Mouse (Mus musculus): ENCODE results near the gene Serpinc1. TPM values are rescaled to one million over a fixed set of nuclear protein-coding genes. Genes with fewer than 3 reads are reported as not detected.

The Serpinc1 gene
- 1.9 and 2.0 TPM in 2 replicates for polyA plus RNA-seq (2014; fragmentation: Nextera tagmentation; extraction: Ambion mirVana)

GRCm38 (mm10) chr1:160978071-160978735, at the start of gene Serpinc1:
Serpinc1 (plus strand) TSS chr1:160978585.
- Histone ChIP-seq H3K27ac (ENCODE audit: low read depth) (no peak within 1 kb of the TSS), H3K4me1 (replicated peaks; ENCODE audit: control insufficient read depth, insufficient read depth, low read length) (no peaks in the 10 kb centered on the region), H3K9me3 (ENCODE audit: control insufficient read depth, low read length) (no peaks in the 10 kb centered on the region), H3K27me3 (replicated peaks; ENCODE audit: control insufficient read depth, insufficient read depth, low read length) (no peaks in the 10 kb centered on the region), H3K9ac (ENCODE audit: low read length) (no peak within 1 kb of the TSS), H3K4me2 (ENCODE audit: low read length) (no peak within 1 kb of the TSS), H3K36me3 (ENCODE audit: control insufficient read depth, insufficient read depth, low read length) (peaks cover 4% of the 10 kb centered on the region; the same call in 1 of the 2 replicates), H3K4me3 (ENCODE audit: low read depth, low read length) (no peak within 1 kb of the TSS)
- ATAC-seq (replicated peaks; ENCODE audit: low FRiP score, low TSS enrichment, low read depth): no peak
- WGBS: 90% methylated on average over 4 of the region's 4 CpGs
- no peak for DNase-seq (ENCODE audit: low spot score)

GRCm38 (mm10) chr1:160931320-160931719, 47.1 kb upstream of the Serpinc1 start:
- Histone ChIP-seq H3K27ac (ENCODE audit: low read depth) (no peak overlapping the region), H3K4me3 (ENCODE audit: low read depth, low read length) (no peak overlapping the region), H3K4me2 (ENCODE audit: low read length) (no peak overlapping the region), H3K4me1 (replicated peaks; ENCODE audit: control insufficient read depth, insufficient read depth, low read length) (no peaks in the 10 kb centered on the region), H3K9ac (ENCODE audit: low read length) (no peak overlapping the region), H3K9me3 (ENCODE audit: control insufficient read depth, low read length) (no peaks in the 10 kb centered on the region), H3K36me3 (ENCODE audit: control insufficient read depth, insufficient read depth, low read length) (peaks cover 37% of the 10 kb centered on the region), H3K27me3 (replicated peaks; ENCODE audit: control insufficient read depth, insufficient read depth, low read length) (no peaks in the 10 kb centered on the region)
- DNase-seq (ENCODE audit: low spot score) (no peak), ATAC-seq (replicated peaks; ENCODE audit: low FRiP score, low TSS enrichment, low read depth) (no peak)

GRCm38 (mm10) chr1:160933896-160934482, 44.4 kb upstream of the Serpinc1 start:
- H3K27ac ChIP-seq (ENCODE audit: low read depth): no peak overlapping the region
- no peaks in the 10 kb centered on the region for H3K4me1 ChIP-seq (replicated peaks; ENCODE audit: control insufficient read depth, insufficient read depth, low read length)
- H3K36me3 ChIP-seq (ENCODE audit: control insufficient read depth, insufficient read depth, low read length): peaks cover 52% of the 10 kb centered on the region
- 61% methylated on average over 4 of the region's 4 CpGs for WGBS
- H3K4me3 ChIP-seq (ENCODE audit: low read depth, low read length): no peak overlapping the region
- H3K27me3 ChIP-seq (replicated peaks; ENCODE audit: control insufficient read depth, insufficient read depth, low read length): no peaks in the 10 kb centered on the region
- no peak overlapping the region for H3K4me2 ChIP-seq (ENCODE audit: low read length)
- H3K9me3 ChIP-seq (ENCODE audit: control insufficient read depth, low read length): no peaks in the 10 kb centered on the region
- no peak overlapping the region for H3K9ac ChIP-seq (ENCODE audit: low read length)
- no peak for DNase-seq (ENCODE audit: low spot score)
- 0 out of 2 replicates have a peak, but pooled peaks have one; percentile 60 for ATAC-seq (replicated peaks; ENCODE audit: low FRiP score, low TSS enrichment, low read depth)

- H3K9me3 ChIP-seq (ENCODE audit: control insufficient read depth, low read length): no peaks in the 10 kb centered on the region
- no peak overlapping the region for H3K4me2 ChIP-seq (ENCODE audit: low read length)
- no peaks in the 10 kb centered on the region for H3K4me1 ChIP-seq (replicated peaks; ENCODE audit: control insufficient read depth, insufficient read depth, low read length)
- no peak overlapping the region for H3K9ac ChIP-seq (ENCODE audit: low read length)
- no peak overlapping the region for H3K27ac ChIP-seq (ENCODE audit: low read depth)
- H3K27me3 ChIP-seq (replicated peaks; ENCODE audit: control insufficient read depth, insufficient read depth, low read length): no peaks in the 10 kb centered on the region
- no peak for DNase-seq (ENCODE audit: low spot score)
- peaks cover 60% of the 10 kb centered on the region for H3K36me3 ChIP-seq (ENCODE audit: control insufficient read depth, insufficient read depth, low read length)
- ATAC-seq (replicated peaks; ENCODE audit: low FRiP score, low TSS enrichment, low read depth): no peak
- no peak overlapping the region for H3K4me3 ChIP-seq (ENCODE audit: low read depth, low read length)
- 93% methylated on average over 6 of the region's 6 CpGs for WGBS
Measured at GRCm38 (mm10) chr1:160935551-160935950, 42.8 kb upstream of the Serpinc1 start.

- Histone ChIP-seq H3K9ac (ENCODE audit: low read length) (no peak overlapping the region), H3K4me1 (replicated peaks; ENCODE audit: control insufficient read depth, insufficient read depth, low read length) (no peaks in the 10 kb centered on the region), H3K36me3 (ENCODE audit: control insufficient read depth, insufficient read depth, low read length) (peaks cover 91% of the 10 kb centered on the region), H3K27ac (ENCODE audit: low read depth) (no peak overlapping the region), H3K4me2 (ENCODE audit: low read length) (no peak overlapping the region), H3K9me3 (ENCODE audit: control insufficient read depth, low read length) (no peaks in the 10 kb centered on the region), H3K27me3 (replicated peaks; ENCODE audit: control insufficient read depth, insufficient read depth, low read length) (no peaks in the 10 kb centered on the region), H3K4me3 (ENCODE audit: low read depth, low read length) (no peak overlapping the region)
- ATAC-seq (replicated peaks; ENCODE audit: low FRiP score, low TSS enrichment, low read depth) (no peak), DNase-seq (ENCODE audit: low spot score) (no peak)
- WGBS: 95% methylated on average over 7 of the region's 7 CpGs
Measured at GRCm38 (mm10) chr1:160963199-160963598, 15.2 kb upstream of the Serpinc1 start.

GRCm38 (mm10) chr1:160967268-160967667, 11.1 kb upstream of the Serpinc1 start:
- DNase-seq (ENCODE audit: low spot score) (no peak), ATAC-seq (replicated peaks; ENCODE audit: low FRiP score, low TSS enrichment, low read depth) (no peak)
- Histone ChIP-seq H3K27ac (ENCODE audit: low read depth) (no peak overlapping the region), H3K9ac (ENCODE audit: low read length) (no peak overlapping the region), H3K4me3 (ENCODE audit: low read depth, low read length) (no peak overlapping the region), H3K4me2 (ENCODE audit: low read length) (no peak overlapping the region), H3K9me3 (ENCODE audit: control insufficient read depth, low read length) (no peaks in the 10 kb centered on the region), H3K27me3 (replicated peaks; ENCODE audit: control insufficient read depth, insufficient read depth, low read length) (no peaks in the 10 kb centered on the region), H3K4me1 (replicated peaks; ENCODE audit: control insufficient read depth, insufficient read depth, low read length) (no peaks in the 10 kb centered on the region), H3K36me3 (ENCODE audit: control insufficient read depth, insufficient read depth, low read length) (peaks cover 95% of the 10 kb centered on the region)
- 91% methylated on average over 1 of the region's 1 CpGs for WGBS

GRCm38 (mm10) chr1:160968643-160969042, 9.7 kb upstream of the Serpinc1 start:
- no peak for DNase-seq (ENCODE audit: low spot score)
- H3K4me1 ChIP-seq (replicated peaks; ENCODE audit: control insufficient read depth, insufficient read depth, low read length): no peaks in the 10 kb centered on the region
- no peak overlapping the region for H3K4me3 ChIP-seq (ENCODE audit: low read depth, low read length)
- H3K9ac ChIP-seq (ENCODE audit: low read length): no peak overlapping the region
- H3K27ac ChIP-seq (ENCODE audit: low read depth): no peak overlapping the region
- H3K27me3 ChIP-seq (replicated peaks; ENCODE audit: control insufficient read depth, insufficient read depth, low read length): no peaks in the 10 kb centered on the region
- no peak for ATAC-seq (replicated peaks; ENCODE audit: low FRiP score, low TSS enrichment, low read depth)
- peaks cover 86% of the 10 kb centered on the region for H3K36me3 ChIP-seq (ENCODE audit: control insufficient read depth, insufficient read depth, low read length)
- no peak overlapping the region for H3K4me2 ChIP-seq (ENCODE audit: low read length)
- no peaks in the 10 kb centered on the region for H3K9me3 ChIP-seq (ENCODE audit: control insufficient read depth, low read length)
- WGBS: 75% methylated on average over 5 of the region's 5 CpGs

- no peak overlapping the region for H3K27ac ChIP-seq (ENCODE audit: low read depth)
- no peak overlapping the region for H3K4me2 ChIP-seq (ENCODE audit: low read length)
- H3K4me1 ChIP-seq (replicated peaks; ENCODE audit: control insufficient read depth, insufficient read depth, low read length): no peaks in the 10 kb centered on the region
- no peak overlapping the region for H3K9ac ChIP-seq (ENCODE audit: low read length)
- 68% methylated on average over 5 of the region's 5 CpGs for WGBS
- H3K36me3 ChIP-seq (ENCODE audit: control insufficient read depth, insufficient read depth, low read length): peaks cover 4% of the 10 kb centered on the region; the same call in 1 of the 2 replicates
- no peaks in the 10 kb centered on the region for H3K27me3 ChIP-seq (replicated peaks; ENCODE audit: control insufficient read depth, insufficient read depth, low read length)
- H3K9me3 ChIP-seq (ENCODE audit: control insufficient read depth, low read length): no peaks in the 10 kb centered on the region
- H3K4me3 ChIP-seq (ENCODE audit: low read depth, low read length): no peak overlapping the region
- DNase-seq (ENCODE audit: low spot score) (no peak), ATAC-seq (replicated peaks; ENCODE audit: low FRiP score, low TSS enrichment, low read depth) (no peak)
Measured at GRCm38 (mm10) chr1:160980021-160980420, 1.6 kb downstream of the Serpinc1 start.
